Mouse (Mus musculus): Measurements from ENCODE around the gene Pde2a. TPM values are rescaled to one million over a fixed set of nuclear protein-coding genes. Genes with fewer than 3 reads are reported as not detected.

Pde2a gene
- polyA plus RNA-seq, 1 experiment = 0.01 TPM

DNA sequence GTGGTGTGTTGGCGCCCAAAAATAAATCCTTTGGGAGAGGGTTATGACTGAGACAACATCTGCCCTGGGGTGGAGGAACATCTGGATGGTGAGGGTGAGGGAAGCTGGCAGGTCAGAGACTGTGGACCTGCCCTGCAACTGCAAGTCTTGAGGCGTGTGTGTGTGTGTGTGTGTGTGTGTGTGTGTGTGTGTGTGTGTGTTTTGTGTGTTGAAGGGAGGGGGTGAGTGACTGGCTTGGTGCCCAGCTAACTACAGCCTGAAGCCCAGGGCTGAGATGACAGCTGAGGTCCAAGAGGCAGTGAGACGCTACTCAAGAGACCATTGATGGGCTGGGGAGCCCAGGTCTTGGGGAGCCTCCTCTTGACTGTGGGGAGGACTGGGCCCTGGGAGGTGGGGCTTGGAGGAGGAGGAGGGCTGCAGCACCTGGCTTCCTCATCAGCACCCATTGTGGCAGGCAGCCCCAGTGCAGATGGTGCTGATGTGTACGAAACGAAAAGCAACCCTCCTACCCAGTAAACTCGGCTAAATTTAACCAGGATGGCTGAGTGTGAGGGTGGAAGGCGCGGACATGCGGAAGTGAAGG lies 61.1 kb downstream of the Pde2a start:
- H3K4me3 ChIP-seq (replicated peaks) = no peak overlapping the region
- no peaks in the 10 kb centered on the region for H3K9me3 ChIP-seq (ENCODE audit: control insufficient read depth, low read length)
- no peaks in the 10 kb centered on the region for H3K36me3 ChIP-seq (ENCODE audit: control insufficient read depth)
- H3K4me1 ChIP-seq (ENCODE audit: control insufficient read depth) = no peaks in the 10 kb centered on the region
- TF ChIP-seq GATA1 (IDR thresholded peaks at IDR 0.05; ENCODE audit: low read length) (no peak), TAL1 (IDR thresholded peaks at IDR 0.05; ENCODE audit: low read length) (no peak)
- H3K27me3 ChIP-seq (ENCODE audit: control insufficient read depth) = no peaks in the 10 kb centered on the region

DNA sequence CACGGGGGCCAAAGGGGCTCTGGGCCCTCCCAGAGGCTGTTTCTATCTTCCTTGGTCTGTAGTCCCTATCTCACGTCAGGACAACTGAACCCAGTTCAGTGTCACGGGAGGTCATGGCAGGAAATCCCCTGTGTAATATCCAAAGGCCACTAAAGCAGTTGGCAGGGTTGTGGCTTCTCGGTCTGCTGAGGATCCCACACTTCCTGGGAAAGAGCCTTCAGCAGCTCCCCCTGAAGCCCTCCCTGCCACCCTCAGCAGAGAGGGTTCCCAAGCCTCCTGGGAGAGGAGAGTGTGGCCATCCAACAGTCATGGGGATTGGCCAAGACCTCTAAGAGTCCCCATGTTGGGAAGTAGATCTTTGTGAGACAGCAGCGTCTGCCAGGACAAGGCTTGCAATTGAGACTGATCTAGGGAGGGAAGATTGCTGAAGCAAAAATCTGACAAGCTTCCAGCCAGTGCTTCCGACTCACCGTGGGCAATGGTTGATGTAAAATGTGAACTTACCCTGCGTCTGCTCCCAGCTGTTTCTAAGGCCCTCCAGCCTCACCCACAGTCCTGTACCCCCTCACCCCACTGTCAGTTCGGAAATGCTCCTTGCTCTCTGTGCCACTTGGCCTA lies 62.1 kb downstream of the Pde2a start:
- H3K36me3 ChIP-seq (ENCODE audit: control insufficient read depth) = no peaks in the 10 kb centered on the region
- no peak overlapping the region for H3K4me3 ChIP-seq (replicated peaks)
- no peaks in the 10 kb centered on the region for H3K4me1 ChIP-seq (ENCODE audit: control insufficient read depth)
- no peaks in the 10 kb centered on the region for H3K27me3 ChIP-seq (ENCODE audit: control insufficient read depth)
- no peak for TF ChIP-seq TAL1 (IDR thresholded peaks at IDR 0.05; ENCODE audit: low read length)
- no peak for TF ChIP-seq GATA1 (IDR thresholded peaks at IDR 0.05; ENCODE audit: low read length)
- H3K9me3 ChIP-seq (ENCODE audit: control insufficient read depth, low read length) = no peaks in the 10 kb centered on the region

DNA sequence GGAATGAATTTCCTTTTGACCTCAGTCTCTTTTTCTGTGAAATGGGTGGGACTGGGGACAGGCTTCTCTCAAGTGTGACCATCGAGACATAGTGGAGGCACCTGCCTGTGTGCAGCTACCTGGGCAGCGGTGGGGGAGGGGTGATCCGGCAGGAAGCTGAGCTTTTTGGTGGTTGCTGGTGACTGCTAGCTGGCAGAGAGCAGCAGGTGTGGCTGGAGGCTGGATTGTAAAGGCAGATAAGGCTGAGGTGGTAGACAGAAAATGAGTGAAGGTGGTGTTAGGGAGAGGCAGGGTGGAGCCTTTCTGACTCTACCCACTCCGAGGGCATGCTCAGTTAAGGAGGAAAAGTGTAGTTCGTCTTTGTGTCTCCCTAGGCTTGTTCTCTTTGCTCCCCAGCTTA lies 65.6 kb downstream of the Pde2a start:
- no peaks in the 10 kb centered on the region for H3K36me3 ChIP-seq (ENCODE audit: control insufficient read depth)
- no peaks in the 10 kb centered on the region for H3K27me3 ChIP-seq (ENCODE audit: control insufficient read depth)
- TF ChIP-seq GATA1 (IDR thresholded peaks at IDR 0.05; ENCODE audit: low read length) = no peak
- TF ChIP-seq TAL1 (IDR thresholded peaks at IDR 0.05; ENCODE audit: low read length) = no peak
- no peaks in the 10 kb centered on the region for H3K9me3 ChIP-seq (ENCODE audit: control insufficient read depth, low read length)
- H3K4me1 ChIP-seq (ENCODE audit: control insufficient read depth) = no peaks in the 10 kb centered on the region
- H3K4me3 ChIP-seq (replicated peaks) = no peak overlapping the region

DNA sequence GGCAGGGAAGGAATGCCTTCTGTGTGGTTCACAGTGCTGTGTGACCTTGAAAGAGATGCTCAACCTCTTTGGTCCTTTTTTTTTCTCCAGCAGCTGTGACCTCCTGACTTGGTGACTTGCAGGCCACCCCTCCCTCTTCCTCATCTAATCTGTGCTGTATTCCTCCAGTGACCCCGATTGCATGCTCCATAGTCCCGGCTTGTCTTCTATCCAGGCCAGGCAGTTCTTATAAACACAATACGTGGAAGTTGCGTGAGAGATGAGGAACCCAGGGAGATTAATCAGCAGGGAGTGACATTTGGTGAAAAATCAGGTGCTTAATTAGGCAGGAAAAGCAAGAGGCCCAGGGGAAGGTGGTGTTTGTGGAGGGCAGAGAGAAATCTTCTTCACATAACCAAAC lies 69.5 kb downstream of the Pde2a start:
- Histone ChIP-seq H3K36me3 (ENCODE audit: control insufficient read depth) (no peaks in the 10 kb centered on the region), H3K9me3 (ENCODE audit: control insufficient read depth, low read length) (no peaks in the 10 kb centered on the region), H3K4me3 (replicated peaks) (no peak overlapping the region), H3K27me3 (ENCODE audit: control insufficient read depth) (no peaks in the 10 kb centered on the region), H3K4me1 (ENCODE audit: control insufficient read depth) (no peaks in the 10 kb centered on the region)
- TF ChIP-seq GATA1 (IDR thresholded peaks at IDR 0.05; ENCODE audit: low read length) = no peak
- no peak for TF ChIP-seq TAL1 (IDR thresholded peaks at IDR 0.05; ENCODE audit: low read length)

DNA sequence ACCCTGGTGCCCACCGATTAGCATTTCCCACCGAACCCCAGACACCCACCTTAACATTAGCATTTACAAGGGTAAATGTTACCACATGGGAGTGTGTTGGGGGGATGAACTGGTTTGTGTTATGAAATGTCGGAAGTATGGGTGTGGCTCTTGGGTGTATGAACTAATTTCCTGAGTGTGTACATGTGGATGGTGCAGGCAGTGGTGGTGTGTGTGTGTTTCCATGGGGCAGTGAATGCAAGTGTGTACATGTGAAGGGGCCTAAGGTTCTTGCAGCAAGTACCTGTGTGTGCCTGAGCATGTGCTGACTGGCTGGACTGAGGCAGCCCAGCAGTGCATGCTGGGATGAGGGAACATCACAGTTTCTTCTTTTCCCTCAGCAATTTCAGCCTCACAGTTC lies 76.9 kb downstream of the Pde2a start:
- TF ChIP-seq TAL1 (IDR thresholded peaks at IDR 0.05; ENCODE audit: low read length) (no peak), GATA1 (IDR thresholded peaks at IDR 0.05; ENCODE audit: low read length) (no peak)
- H3K4me3 ChIP-seq (replicated peaks) = no peak overlapping the region
- no peaks in the 10 kb centered on the region; the same call in 1 of the 2 replicates for H3K27me3 ChIP-seq (ENCODE audit: control insufficient read depth)
- H3K9me3 ChIP-seq (ENCODE audit: control insufficient read depth, low read length) = peaks cover 4% of the 10 kb centered on the region; the same call in 1 of the 2 replicates
- H3K4me1 ChIP-seq (ENCODE audit: control insufficient read depth) = no peaks in the 10 kb centered on the region
- no peaks in the 10 kb centered on the region for H3K36me3 ChIP-seq (ENCODE audit: control insufficient read depth)

DNA sequence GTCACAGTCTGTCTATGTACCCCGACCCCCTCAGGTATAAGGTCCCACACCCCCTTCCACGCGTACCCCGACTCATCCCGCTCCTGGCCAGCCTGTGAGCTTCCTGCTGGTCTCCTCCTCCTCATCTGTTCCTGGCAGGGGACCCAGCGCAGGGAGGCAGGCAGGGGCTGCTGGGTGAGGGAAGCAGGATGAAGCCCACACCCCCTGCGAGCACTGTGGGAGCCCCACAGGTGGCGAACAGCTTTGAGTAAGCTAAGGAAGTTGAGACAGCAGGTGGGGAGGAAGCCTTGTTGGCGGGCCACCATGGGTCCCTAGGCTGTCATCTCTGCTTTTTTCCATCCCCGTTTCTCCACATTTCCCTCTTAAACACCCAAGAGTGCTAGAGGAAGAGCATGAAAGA lies 77.8 kb downstream of the Pde2a start:
- Histone ChIP-seq H3K27me3 (ENCODE audit: control insufficient read depth) (peaks cover 5% of the 10 kb centered on the region), H3K4me1 (ENCODE audit: control insufficient read depth) (no peaks in the 10 kb centered on the region), H3K4me3 (replicated peaks) (no peak overlapping the region), H3K9me3 (ENCODE audit: control insufficient read depth, low read length) (peaks cover 4% of the 10 kb centered on the region; the same call in 1 of the 2 replicates), H3K36me3 (ENCODE audit: control insufficient read depth) (no peaks in the 10 kb centered on the region)
- TF ChIP-seq GATA1 (IDR thresholded peaks at IDR 0.05; ENCODE audit: low read length) = no peak
- TF ChIP-seq TAL1 (IDR thresholded peaks at IDR 0.05; ENCODE audit: low read length) = no peak

DNA sequence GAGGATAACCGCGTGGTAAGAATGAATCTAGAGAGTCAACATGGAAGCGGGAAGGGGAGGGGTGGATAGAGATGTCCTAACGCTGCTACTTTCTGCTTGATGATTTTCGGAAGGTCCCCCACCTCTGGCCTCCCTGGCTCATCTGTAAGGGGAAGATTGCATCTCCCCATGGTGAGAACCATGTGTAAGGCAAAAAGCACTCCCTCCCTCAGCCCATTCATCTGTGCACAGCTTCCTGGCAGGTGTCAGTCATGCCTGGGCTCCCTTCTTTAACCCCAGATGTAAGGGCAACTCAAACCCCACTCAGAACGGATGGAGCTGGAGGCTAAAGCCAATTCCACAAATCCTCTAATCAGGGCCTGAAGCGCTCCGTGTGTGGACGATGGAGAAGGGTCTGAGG lies 78.2 kb downstream of the Pde2a start:
- Histone ChIP-seq H3K4me1 (ENCODE audit: control insufficient read depth) (no peaks in the 10 kb centered on the region), H3K36me3 (ENCODE audit: control insufficient read depth) (no peaks in the 10 kb centered on the region), H3K4me3 (replicated peaks) (no peak overlapping the region), H3K27me3 (ENCODE audit: control insufficient read depth) (peaks cover 5% of the 10 kb centered on the region), H3K9me3 (ENCODE audit: control insufficient read depth, low read length) (peaks cover 4% of the 10 kb centered on the region; the same call in 1 of the 2 replicates)
- TF ChIP-seq TAL1 (IDR thresholded peaks at IDR 0.05; ENCODE audit: low read length) = no peak
- TF ChIP-seq GATA1 (IDR thresholded peaks at IDR 0.05; ENCODE audit: low read length) = no peak

DNA sequence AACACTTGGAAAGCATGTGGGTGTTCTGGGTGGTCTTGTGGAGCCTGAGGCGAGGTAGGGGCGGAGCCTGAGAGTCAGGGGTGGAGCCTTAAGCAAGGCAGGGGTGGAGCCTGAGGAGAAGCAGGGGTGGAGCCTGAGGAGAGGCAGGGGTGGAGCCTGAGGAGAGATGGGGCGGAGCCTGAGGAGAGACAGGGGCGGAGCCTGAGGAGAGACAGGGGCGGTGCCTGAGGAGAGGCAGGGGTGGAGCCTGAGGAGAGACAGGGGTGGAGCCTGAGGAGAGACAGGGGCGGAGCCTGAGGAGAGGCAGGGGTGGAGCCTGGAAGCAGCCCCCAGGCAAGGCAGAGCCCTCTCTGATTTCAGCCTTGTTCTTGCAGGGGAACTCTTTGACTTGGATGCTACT lies 79.7 kb downstream of the Pde2a start:
- Histone ChIP-seq H3K4me1 (ENCODE audit: control insufficient read depth) (no peaks in the 10 kb centered on the region), H3K27me3 (ENCODE audit: control insufficient read depth) (peaks cover 8% of the 10 kb centered on the region), H3K4me3 (replicated peaks) (no peak overlapping the region), H3K36me3 (ENCODE audit: control insufficient read depth) (no peaks in the 10 kb centered on the region), H3K9me3 (ENCODE audit: control insufficient read depth, low read length) (peaks cover 4% of the 10 kb centered on the region; the same call in 1 of the 2 replicates)
- TF ChIP-seq GATA1 (IDR thresholded peaks at IDR 0.05; ENCODE audit: low read length) = no peak
- TF ChIP-seq TAL1 (IDR thresholded peaks at IDR 0.05; ENCODE audit: low read length) = no peak

DNA sequence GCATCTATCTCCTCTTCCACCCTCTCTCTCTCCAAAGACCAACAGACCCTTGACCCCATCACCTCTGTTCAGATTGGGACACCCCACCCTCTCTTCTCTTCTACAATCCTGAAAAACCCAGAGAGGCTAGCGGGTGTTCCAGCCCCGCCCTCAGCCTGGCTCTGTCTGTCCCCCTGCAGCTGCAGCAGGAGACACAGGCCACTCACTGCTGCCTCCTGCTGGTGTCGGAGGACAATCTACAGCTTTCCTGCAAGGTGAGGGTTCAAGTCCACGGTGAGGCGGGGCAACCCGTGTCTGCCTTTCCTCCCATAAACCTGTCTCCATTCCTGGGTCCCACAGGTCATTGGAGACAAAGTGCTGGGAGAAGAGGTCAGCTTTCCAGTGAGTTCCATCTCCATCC lies 80.2 kb downstream of the Pde2a start:
- TF ChIP-seq GATA1 (IDR thresholded peaks at IDR 0.05; ENCODE audit: low read length) = no peak
- no peak for TF ChIP-seq TAL1 (IDR thresholded peaks at IDR 0.05; ENCODE audit: low read length)
- Histone ChIP-seq H3K27me3 (ENCODE audit: control insufficient read depth) (peaks cover 8% of the 10 kb centered on the region), H3K9me3 (ENCODE audit: control insufficient read depth, low read length) (peaks cover 4% of the 10 kb centered on the region; the same call in 1 of the 2 replicates), H3K4me3 (replicated peaks) (no peak overlapping the region), H3K36me3 (ENCODE audit: control insufficient read depth) (no peaks in the 10 kb centered on the region), H3K4me1 (ENCODE audit: control insufficient read depth) (no peaks in the 10 kb centered on the region)

All from erythroblast, embryonic 14.5 days (primary cell).